Mouse (Mus musculus) heart, embryonic 11.5 days (tissue): ENCODE results near the gene Arl5c. TPM values are rescaled to one million over a fixed set of nuclear protein-coding genes. Genes with fewer than 3 reads are reported as not detected.

ENCODE experiments used
- ATAC-seq: fragments of 200-750 bp; cut with Nextera tagmentation; replicated peaks from 2 replicates; pipeline ENCODE4 v1.8.0; 2017; ENCODE audit warnings: moderate library complexity; ENCODE audit not compliant: insufficient number of reproducible peaks, low FRiP score, low TSS enrichment
- H3K27ac ChIP-seq: fragments of 300-500 bp; sonication (generic); 2 replicates; pipeline ENCODE4 v1.5.1; 2014; ENCODE audit warnings: mild to moderate bottlenecking, low read depth, low read length
- H3K27me3 ChIP-seq: fragments of 300-500 bp; sonication (generic); 2 replicates; pipeline ENCODE4 v1.6.1; 2014; ENCODE audit warnings: mild to moderate bottlenecking, low read length, mixed read lengths; ENCODE audit not compliant: control insufficient read depth, insufficient read depth
- H3K36me3 ChIP-seq: fragments of 300-500 bp; sonication (generic); 2 replicates; pipeline ENCODE4 v1.6.1; 2014; ENCODE audit warnings: mild to moderate bottlenecking, low read length, moderate library complexity, mixed read lengths; ENCODE audit not compliant: control insufficient read depth, insufficient read depth
- H3K4me1 ChIP-seq: fragments of 300-500 bp; sonication (generic); 2 replicates; pipeline ENCODE4 v1.6.1; 2014; ENCODE audit warnings: low read length; ENCODE audit not compliant: control insufficient read depth, insufficient read depth
- H3K4me2 ChIP-seq: fragments of 300-500 bp; sonication (generic); 2 replicates; pipeline ENCODE4 v1.6.1; 2014; ENCODE audit warnings: mild to moderate bottlenecking, moderate library complexity
- H3K4me3 ChIP-seq: fragments of 300-500 bp; sonication (generic); 2 replicates; pipeline ENCODE4 v1.5.1; 2014; ENCODE audit warnings: low read depth, low read length
- H3K9ac ChIP-seq: fragments of 300-500 bp; sonication (generic); 2 replicates; pipeline ENCODE4 v1.6.1; 2014; ENCODE audit warnings: mild to moderate bottlenecking, low read depth, low read length, moderate library complexity
- H3K9me3 ChIP-seq: fragments of 300-500 bp; sonication (generic); replicated peaks from 2 replicates; pipeline ENCODE4 v1.6.1; 2016; ENCODE audit warnings: low read length; ENCODE audit not compliant: control insufficient read depth
- WGBS: fragments of 180-500 bp; shearing (Covaris S2); extraction: QIAGEN DNeasy Blood & Tissue Kit; methylation state at CpG from one replicate; pipeline ENCODE4 v1.1.7; 2014; ENCODE audit not compliant: insufficient replicate concordance; 5-methylcytosine and 5-hydroxymethylcytosine counted together
- polyA plus RNA-seq: library from polyadenylated mRNA; unstranded; fragments of >200 nt; fragmentation: Nextera tagmentation; extraction: Ambion mirVana; gene quantifications from 2 replicates; pipeline ENCODE4 v1.2.1, GENCODE M21; 2014

Gene Arl5c
- polyA plus RNA-seq, 1 experiment from 2014 or later = 8.0 TPM

GRCm38 (mm10) chr11:97971232-97971631, 24.7 kb downstream of the Arl5c start:
- H3K27me3 ChIP-seq = peaks cover 3% of the 10 kb centered on the region; the same call in 1 of the 2 replicates
- WGBS = 23% methylated on average over 7 of the region's 7 CpGs
- H3K4me3 ChIP-seq = no peak overlapping the region
- ATAC-seq = no peak
- H3K9ac ChIP-seq = no peak overlapping the region
- no peaks in the 10 kb centered on the region for H3K36me3 ChIP-seq
- no peak overlapping the region for H3K4me2 ChIP-seq
- no peaks in the 10 kb centered on the region for H3K9me3 ChIP-seq
- H3K27ac ChIP-seq = no peak overlapping the region
- H3K4me1 ChIP-seq = no peaks in the 10 kb centered on the region

- Histone ChIP-seq H3K4me1 (no peaks in the 10 kb centered on the region), H3K27ac (no peak overlapping the region), H3K9me3 (no peaks in the 10 kb centered on the region), H3K9ac (no peak overlapping the region), H3K36me3 (no peaks in the 10 kb centered on the region), H3K4me3 (no peak overlapping the region), H3K27me3 (peaks cover 3% of the 10 kb centered on the region; the same call in 1 of the 2 replicates), H3K4me2 (no peak overlapping the region)
- no peak for ATAC-seq
- 75% methylated on average over 7 of the region's 7 CpGs for WGBS
These were observed 25.2 kb downstream of the Arl5c start for GRCm38 (mm10) chr11:97970771-97971170.

GRCm38 (mm10) chr11:97968385-97968784, 27.6 kb downstream of the Arl5c start:
- Histone ChIP-seq H3K9me3 (no peaks in the 10 kb centered on the region), H3K27ac (no peak overlapping the region), H3K4me2 (no peak overlapping the region), H3K4me1 (no peaks in the 10 kb centered on the region), H3K4me3 (no peak overlapping the region), H3K9ac (no peak overlapping the region), H3K36me3 (no peaks in the 10 kb centered on the region), H3K27me3 (peaks cover 5% of the 10 kb centered on the region; the same call in 1 of the 2 replicates)
- WGBS = 54% methylated on average over 5 of the region's 5 CpGs
- no peak for ATAC-seq

GRCm38 (mm10) chr11:97967114-97967513, 28.9 kb downstream of the Arl5c start:
- Histone ChIP-seq H3K4me2 (no peak overlapping the region), H3K9ac (no peak overlapping the region), H3K36me3 (no peaks in the 10 kb centered on the region), H3K4me3 (no peak overlapping the region), H3K27ac (no peak overlapping the region), H3K4me1 (no peaks in the 10 kb centered on the region), H3K9me3 (no peaks in the 10 kb centered on the region), H3K27me3 (peaks cover 5% of the 10 kb centered on the region; the same call in 1 of the 2 replicates)
- 43% methylated on average over 2 of the region's 2 CpGs for WGBS
- no peak for ATAC-seq

- H3K4me1 ChIP-seq = no peaks in the 10 kb centered on the region
- no peak for ATAC-seq
- H3K9ac ChIP-seq = no peak overlapping the region
- no peak overlapping the region for H3K4me2 ChIP-seq
- H3K9me3 ChIP-seq = no peaks in the 10 kb centered on the region
- H3K27ac ChIP-seq = no peak overlapping the region
- H3K4me3 ChIP-seq = no peak overlapping the region
- WGBS = 75% methylated on average over 1 of the region's 1 CpGs
- H3K27me3 ChIP-seq = peaks cover 2% of the 10 kb centered on the region; the same call in 1 of the 2 replicates
- no peaks in the 10 kb centered on the region for H3K36me3 ChIP-seq
These were observed 35.1 kb downstream of the Arl5c start for GRCm38 (mm10) chr11:97960907-97961306.

- Histone ChIP-seq H3K9me3 (no peaks in the 10 kb centered on the region), H3K27ac (no peak overlapping the region), H3K4me3 (no peak overlapping the region), H3K36me3 (no peaks in the 10 kb centered on the region), H3K4me1 (0 out of 2 replicates have a peak, but pooled peaks cover 3% of the 10 kb centered on the region), H3K27me3 (peaks cover 2% of the 10 kb centered on the region; the same call in 1 of the 2 replicates), H3K9ac (no peak overlapping the region), H3K4me2 (no peak overlapping the region)
- WGBS = 70% methylated on average over 5 of the region's 5 CpGs
- no peak for ATAC-seq
These were observed 36.7 kb downstream of the Arl5c start for GRCm38 (mm10) chr11:97959300-97959680.

GRCm38 (mm10) chr11:97958641-97959299, 37.2 kb downstream of the Arl5c start:
- H3K9me3 ChIP-seq = no peaks in the 10 kb centered on the region
- 0 out of 2 replicates have a peak, but pooled peaks cover 3% of the 10 kb centered on the region for H3K4me1 ChIP-seq
- H3K9ac ChIP-seq = no peak overlapping the region
- WGBS = 68% methylated on average over 7 of the region's 7 CpGs
- no peaks in the 10 kb centered on the region; the same call in 1 of the 2 replicates for H3K27me3 ChIP-seq
- H3K36me3 ChIP-seq = no peaks in the 10 kb centered on the region
- no peak overlapping the region for H3K27ac ChIP-seq
- no peak overlapping the region for H3K4me3 ChIP-seq
- no peak for ATAC-seq
- H3K4me2 ChIP-seq = no peak overlapping the region

- no peak overlapping the region for H3K4me3 ChIP-seq
- WGBS = 65% methylated on average over 6 of the region's 6 CpGs
- no peak overlapping the region for H3K27ac ChIP-seq
- H3K4me2 ChIP-seq = no peak overlapping the region
- H3K27me3 ChIP-seq = no peaks in the 10 kb centered on the region; the same call in 1 of the 2 replicates
- no peak for ATAC-seq
- no peak overlapping the region for H3K9ac ChIP-seq
- H3K36me3 ChIP-seq = no peaks in the 10 kb centered on the region
- 0 out of 2 replicates have a peak, but pooled peaks cover 3% of the 10 kb centered on the region for H3K4me1 ChIP-seq
- H3K9me3 ChIP-seq = no peaks in the 10 kb centered on the region
These were observed 38.9 kb downstream of the Arl5c start for GRCm38 (mm10) chr11:97956905-97957560.
